Mouse (Mus musculus): ENCODE measurements around the gene Fbxw21.

Fbxw21 gene

DNA sequence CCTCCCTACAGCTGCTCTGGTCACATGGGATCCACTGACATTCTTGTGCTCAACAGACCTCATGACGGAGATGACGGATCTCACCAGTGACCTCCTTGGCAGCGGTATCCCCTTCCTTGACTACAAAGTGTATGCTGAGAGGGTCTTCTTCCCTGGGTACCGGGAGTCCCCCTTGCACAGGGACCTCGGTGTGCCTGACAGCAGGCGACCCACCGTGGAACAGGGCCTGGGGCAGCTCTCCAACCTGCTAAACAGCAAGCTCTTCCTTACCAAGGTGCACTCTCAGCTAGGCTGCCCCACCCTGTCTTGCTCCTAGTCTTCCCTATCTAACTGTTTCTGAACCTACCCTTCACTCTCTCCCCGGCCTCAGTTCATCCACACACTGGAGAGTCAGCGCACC lies 50.2 kb downstream of the Fbxw21 start:
- no peak for DNase-seq (ENCODE audit: low spot score in 2 of 2)

DNA sequence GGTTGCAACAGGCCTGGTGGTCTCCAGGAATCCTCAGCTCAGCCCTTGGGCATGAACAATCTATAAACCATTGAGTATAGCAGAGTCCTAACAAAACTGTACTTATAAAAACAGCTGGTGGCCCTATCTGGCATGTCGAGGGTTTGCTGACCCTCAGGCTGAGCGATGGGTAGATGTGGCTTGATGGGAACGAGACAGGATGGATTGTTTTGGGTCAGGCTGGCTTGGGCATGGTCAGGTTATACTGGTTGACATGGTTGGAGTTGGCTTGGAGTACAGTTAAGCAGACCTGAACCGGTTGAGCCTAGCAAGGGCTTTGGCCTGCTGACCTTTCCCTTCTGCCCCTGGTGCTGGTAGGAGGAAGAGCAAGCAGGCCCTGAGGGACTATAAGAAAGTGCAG lies 50.7 kb downstream of the Fbxw21 start:
- no peak for DNase-seq (ENCODE audit: low spot score in 2 of 2)

DNA sequence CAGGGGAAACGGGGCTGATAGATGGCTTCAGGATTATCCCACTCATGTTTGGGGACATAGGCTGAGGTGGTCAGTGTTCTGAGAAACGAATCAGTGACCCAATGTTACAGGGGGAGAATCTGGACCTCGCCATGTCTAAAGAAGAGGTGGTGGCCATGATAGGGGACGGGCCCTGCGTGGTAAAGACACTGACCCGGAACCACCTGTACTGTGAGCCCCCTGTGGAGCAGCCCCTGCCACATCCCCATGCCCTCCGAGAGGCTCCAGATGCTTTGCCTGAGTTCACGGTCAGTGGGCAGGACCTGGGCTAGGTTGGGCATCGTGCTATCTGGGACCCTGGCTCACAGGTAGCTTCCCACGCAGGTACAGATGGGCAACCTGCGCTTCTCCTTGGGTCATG lies 51.6 kb downstream of the Fbxw21 start:
- DNase-seq (ENCODE audit: low spot score in 2 of 2), result no peak

DNA sequence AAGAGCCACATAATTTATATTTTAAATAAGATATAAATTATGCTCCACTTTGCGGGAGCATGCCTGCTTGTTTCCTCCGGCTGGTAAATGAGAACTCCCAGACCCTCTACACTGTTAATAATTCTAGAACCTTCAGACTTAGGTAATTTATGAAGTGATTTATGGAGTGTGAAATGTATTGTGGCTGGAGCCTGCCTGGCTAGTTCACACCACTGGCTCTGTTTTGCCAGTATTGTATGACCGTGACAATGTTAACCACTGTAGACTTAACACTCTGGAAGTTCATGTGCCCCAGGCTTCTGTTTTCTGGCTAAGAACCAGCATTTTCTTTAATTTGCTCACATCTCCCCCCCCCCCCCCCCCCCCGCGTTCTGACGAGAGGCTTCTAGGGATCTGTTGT lies 54.5 kb downstream of the Fbxw21 start:
- DNase-seq (ENCODE audit: low spot score in 2 of 2), result no peak

- DNase-seq (ENCODE audit: low spot score in 2 of 2), result no peak
Measured at GRCm38 (mm10) chr9:109105648-109106047, 56.2 kb downstream of the Fbxw21 start.

DNA sequence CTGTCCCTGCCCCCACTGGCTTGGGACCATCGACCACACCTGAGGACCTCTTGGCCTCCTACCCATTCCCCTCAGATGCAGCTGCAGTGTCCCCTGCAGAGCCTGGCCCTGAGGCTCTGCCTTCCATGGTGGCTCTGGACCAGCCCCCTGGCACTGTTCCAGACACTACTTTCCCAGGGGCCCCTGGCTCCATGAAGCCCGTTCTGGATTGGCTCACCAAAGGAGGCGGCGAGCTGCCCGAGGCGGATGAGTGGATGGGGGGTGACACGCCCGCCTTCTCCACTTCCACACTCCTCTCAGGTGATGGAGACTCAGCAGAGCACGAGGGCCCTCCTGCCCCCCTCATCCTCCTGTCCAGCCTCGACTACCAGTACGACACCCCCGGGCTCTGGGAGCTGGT lies 56.8 kb downstream of the Fbxw21 start:
- DNase-seq (ENCODE audit: low spot score in 2 of 2), result no peak

GRCm38 (mm10) chr9:109104083-109104482 lies 57.8 kb downstream of the Fbxw21 start:
- no peak for DNase-seq (ENCODE audit: low spot score in 2 of 2)

DNA sequence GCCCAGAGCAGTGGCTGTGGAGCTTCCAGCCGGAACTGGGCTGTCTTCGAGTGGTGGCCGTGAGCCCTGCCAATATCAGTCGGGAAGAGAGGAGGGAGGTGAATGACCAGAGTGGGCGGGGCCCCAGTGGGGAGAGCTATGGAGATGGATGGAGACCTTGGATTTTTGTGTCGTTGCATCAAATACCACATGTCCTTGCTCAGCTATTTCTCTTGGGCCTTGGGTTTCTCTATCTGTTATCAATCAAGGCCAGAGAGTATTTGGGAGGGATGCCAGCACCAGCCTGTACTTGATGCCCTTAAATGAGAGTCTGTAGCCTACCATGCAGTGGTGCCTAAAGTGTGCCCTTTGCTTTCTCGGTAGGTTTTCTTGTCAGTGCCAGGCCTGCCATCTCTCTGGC lies 58.6 kb downstream of the Fbxw21 start:
- no peak for DNase-seq (ENCODE audit: low spot score in 2 of 2)

- DNase-seq (ENCODE audit: low spot score in 2 of 2), result no peak
Measured at GRCm38 (mm10) chr9:109102541-109102940, 59.3 kb downstream of the Fbxw21 start.

GRCm38 (mm10) chr9:109101933-109102445 lies 59.9 kb downstream of the Fbxw21 start:
- no peak for DNase-seq (ENCODE audit: low spot score in 2 of 2)

DNA sequence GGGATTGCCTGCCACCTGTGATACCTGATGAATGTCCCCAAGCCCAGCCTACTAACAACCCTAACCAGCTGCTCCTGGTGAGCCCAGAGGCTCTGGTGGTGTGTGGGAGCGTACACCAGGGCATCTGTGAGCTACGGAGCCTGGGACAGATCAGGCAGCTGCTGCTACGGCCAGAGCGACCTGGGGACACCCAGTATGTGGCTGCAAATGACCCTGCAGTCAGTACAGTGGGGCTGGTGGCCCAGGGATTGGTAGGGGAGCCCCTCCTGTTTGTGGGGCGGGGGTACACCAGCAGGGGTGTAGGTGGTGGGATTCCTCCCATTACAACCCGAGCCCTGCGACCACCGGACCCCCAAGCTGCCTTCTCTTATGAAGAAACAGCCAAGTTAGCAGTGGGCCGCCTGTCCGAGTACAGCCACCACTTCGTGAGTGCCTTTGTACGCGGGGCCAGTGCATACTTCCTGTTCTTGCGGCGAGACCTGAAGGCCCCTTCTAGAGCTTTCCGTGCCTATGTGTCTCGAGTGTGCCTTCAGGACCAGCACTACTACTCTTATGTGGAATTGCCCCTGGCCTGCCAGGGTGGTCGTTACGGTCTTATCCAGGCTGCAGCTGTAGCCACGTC lies 61.4 kb downstream of the Fbxw21 start:
- no peak for DNase-seq (ENCODE audit: low spot score in 2 of 2)

- no peak for DNase-seq (ENCODE audit: low spot score in 2 of 2)
Measured at GRCm38 (mm10) chr9:109098969-109099368, 62.9 kb downstream of the Fbxw21 start.

- DNase-seq (ENCODE audit: low spot score in 2 of 2), result no peak
Measured at GRCm38 (mm10) chr9:109098366-109098765, 63.5 kb downstream of the Fbxw21 start.

DNA sequence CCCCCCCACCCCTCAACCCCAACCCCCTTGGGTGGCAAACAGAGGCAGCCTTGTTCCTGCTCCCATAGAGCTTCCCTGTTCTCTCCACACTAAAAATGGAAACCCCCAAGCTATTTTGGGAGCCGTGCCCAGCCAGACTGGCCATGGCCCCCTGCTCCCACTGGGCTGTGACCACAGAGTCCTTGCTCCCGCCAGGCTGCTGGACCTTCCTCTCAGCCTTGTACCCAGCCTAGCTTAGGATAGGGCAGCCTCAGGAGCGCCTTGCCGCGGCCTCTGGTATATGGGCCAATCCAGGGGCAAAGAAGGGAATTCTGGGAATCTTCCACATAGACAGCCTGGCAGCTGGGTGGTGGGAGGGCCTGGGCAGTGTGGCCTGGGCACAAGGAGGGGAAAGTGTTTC lies 64.0 kb downstream of the Fbxw21 start:
- DNase-seq (ENCODE audit: low spot score in 2 of 2), result no peak

GRCm38 (mm10) chr9:109097291-109097690 lies 64.5 kb downstream of the Fbxw21 start:
- no peak for DNase-seq (ENCODE audit: low spot score in 2 of 2)

- no peak for DNase-seq (ENCODE audit: low spot score in 2 of 2)
Measured at GRCm38 (mm10) chr9:109096856-109097255, 65.0 kb downstream of the Fbxw21 start.

DNA sequence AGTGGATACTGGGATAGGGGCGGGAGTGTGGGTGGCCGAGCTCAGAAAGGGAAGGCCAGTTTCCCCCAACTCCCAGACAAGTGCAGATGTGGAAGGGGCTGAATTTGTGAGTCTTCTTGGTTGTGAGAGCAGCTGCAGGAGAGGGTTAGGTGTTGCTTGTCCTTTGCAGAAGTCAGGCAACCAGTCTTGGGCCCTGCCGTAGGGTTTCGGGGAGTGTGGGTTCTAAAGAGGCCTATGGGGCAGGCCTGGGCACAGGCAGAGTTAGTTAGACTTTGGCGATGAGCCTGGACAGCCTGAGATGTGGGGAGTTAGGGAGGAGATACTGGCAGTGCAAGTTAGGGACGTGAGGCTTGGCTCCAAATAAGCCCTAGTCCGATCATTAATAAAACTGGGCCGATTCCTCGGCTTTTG lies 65.6 kb downstream of the Fbxw21 start:
- DNase-seq (ENCODE audit: low spot score in 2 of 2), result no peak

DNA sequence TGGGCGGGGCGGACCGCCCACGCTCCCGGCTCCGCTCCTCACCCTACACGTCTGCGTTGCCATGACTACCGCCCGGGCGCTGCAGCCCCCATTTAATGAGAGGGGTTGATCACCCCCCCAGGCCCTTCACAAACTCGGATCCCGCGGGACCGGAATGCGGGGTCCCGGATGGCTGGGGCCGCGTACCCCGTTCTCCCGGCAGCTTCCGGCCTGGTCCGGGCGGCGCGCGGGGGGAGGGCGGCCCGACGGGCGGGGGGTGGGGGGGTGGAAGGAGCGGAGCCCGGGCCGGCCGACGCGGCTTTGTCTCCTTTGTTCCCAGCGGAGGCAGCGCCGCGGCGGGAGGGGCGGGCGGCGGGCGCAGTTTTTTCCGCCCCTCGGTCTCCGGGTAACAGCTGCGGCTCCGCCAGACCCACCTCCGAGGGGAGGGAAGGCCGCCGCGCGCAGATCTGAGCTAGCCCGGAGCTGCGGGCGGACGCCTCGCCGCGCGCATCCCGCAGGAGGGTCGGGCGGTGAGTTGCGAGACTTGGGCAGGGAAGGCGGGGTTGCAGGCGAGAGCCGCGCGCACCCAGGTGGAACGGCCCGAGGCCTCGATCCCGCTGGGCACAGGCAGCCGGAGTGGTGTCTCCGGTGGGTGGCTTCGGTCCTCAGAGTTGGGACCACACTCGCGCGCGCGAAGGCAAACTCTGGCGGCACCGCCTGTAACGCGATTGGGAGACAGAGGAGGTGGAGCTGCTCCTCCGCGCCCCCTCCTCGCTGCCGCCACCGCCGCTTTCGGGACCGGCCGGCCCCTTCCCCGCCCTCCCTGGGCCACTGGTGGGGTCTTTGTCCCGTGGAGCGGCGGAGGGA lies 66.5 kb downstream of the Fbxw21 start, which contains the start of gene Plxnb1:
Gene Plxnb1, plus strand, starts transcription at position 253 of the 846 bp plus-strand sequence.
- peak; percentile 21 to 41 for DNase-seq (ENCODE audit: low spot score in 2 of 2)

- no peak for DNase-seq (ENCODE audit: low spot score in 2 of 2)
Measured at GRCm38 (mm10) chr9:109094553-109095136, 67.2 kb downstream of the Fbxw21 start.

DNA sequence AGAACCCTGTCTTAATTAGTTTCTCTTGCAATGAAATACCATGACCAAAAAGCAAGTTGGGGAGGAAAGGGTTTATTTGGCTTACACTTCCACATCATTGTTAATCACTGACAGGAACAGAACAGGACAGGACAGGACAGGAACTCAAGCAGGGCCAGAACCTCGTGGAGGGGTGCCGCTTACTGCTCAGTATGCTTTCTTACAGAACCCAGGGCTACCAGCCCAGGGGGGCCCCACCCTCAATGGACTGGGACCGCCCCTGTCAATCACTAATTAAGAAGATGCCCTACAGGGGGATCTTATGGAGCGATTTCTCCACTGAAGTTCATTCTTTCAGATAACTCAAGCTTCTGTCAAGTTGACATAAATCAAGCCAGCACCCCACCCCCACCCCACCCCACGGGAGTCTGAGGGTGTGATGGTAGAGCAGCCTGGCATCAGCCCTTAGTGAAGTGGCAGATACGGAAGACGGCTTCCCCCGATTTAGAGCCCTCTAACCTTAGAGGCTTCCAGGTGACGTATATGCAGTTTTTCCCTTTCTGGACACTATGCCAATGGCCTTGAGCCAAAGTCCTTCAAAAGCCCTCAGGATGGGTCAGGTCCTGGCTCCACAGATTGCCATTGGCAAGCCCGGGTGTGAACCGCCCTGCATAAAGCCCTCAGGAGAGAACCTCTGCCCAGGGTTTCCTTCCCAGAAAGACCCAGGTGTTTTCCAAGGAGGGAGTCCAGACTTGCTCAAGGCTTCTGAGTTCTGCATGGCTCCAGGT lies 67.9 kb downstream of the Fbxw21 start:
- DNase-seq (ENCODE audit: low spot score in 2 of 2), result no peak

DNA sequence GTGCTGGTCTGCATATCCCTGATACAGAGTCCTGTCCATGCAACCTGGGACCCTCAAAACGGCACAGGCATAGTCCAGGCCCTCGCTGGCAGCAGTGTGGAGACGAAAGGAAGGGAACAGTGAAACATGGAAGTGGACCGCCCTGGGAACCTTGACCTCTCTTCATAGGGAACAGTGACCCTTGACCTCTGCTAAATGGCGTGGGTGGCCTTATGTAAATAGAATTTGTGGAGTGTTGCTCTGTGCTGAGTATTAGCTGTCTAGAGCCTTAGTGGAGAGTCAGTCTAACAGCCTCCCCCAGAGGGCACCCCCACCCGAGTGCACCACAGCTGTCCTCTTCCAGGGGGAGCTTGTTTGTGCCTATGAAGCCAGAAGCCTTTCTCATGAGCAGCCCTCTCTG lies 69.0 kb downstream of the Fbxw21 start:
- DNase-seq (ENCODE audit: low spot score in 2 of 2), result no peak

DNA sequence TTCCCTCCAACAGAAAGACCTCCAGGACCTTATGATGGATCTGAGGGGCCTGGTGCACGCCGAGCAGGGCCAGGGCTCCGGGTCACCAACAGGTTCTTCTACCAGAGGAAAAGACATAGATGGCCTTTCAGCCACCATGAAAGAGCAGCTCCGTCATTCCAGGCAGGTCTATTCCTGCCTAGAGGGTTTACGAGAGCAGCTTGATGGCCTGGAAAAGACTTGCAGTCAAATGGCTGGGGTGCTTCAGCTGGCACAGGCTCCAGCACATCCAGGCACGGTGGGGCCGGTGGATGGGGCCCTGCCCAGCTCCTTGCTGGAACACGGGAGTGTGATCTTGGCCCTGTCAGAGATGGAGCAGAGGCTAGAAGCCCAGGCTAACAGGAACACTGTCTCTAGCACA lies 70.0 kb downstream of the Fbxw21 start:
- no peak for DNase-seq (ENCODE audit: low spot score in 2 of 2)

Measured in natural killer cell, adult 2 months (primary cell).